Mouse (Mus musculus) telencephalon, adult 2 months (tissue): Measurements from ENCODE around the gene Npsr1.

Experiments
- DNase-seq: peaks from one replicate; pipeline ENCODE4 v3.0.0-alpha.2; 2011; ENCODE audit warnings: low read depth, low spot score

The Npsr1 gene

DNA sequence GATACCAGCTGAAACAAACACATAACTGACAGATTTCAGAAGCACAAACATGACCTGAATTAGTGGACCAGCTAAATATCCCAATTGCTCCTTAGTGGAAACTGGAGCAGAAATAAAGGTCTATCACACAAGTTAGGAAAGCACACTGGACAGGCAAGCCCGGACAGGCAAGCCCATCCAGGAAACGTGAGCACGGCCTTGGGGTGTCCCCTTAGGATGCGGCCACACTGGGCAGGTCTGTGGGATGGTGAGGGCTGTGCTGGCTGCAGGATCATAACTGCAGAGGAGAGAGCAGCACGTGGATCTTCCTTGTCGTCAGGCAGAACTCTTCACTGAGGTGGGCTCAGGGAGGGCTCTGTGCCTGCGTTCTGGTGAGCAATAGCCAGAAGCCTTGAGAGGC, at the start of gene Npsr1:
TSS of gene Npsr1 (plus strand) at position 301 of the 400 bp plus-strand sequence.
- DNase-seq = no peak

- no peak for DNase-seq
Measured at GRCm38 (mm10) chr9:24051538-24051937, 46.3 kb upstream of the Npsr1 start.

GRCm38 (mm10) chr9:24063251-24063650, 34.5 kb upstream of the Npsr1 start:
- DNase-seq = no peak

- DNase-seq = no peak
Measured at GRCm38 (mm10) chr9:24071664-24072063, 26.1 kb upstream of the Npsr1 start.

DNA sequence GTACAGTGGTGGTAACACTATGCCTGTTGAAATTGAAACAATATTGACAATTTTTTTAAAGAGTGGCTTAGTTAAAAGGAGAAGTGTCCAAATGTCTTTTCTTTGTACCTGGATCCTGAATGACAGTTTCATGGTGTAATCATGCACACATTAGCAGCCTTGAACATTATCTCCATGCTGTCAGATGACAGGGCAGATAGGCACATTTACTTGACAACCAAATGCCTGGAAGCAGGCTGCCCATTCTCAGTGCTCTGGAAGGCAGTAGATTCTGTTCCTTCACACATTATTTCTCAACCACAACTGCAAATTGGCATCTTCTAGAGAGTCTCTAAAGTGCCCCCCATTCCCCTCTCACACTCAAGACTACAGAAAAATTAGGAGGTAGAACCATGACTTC, 20.2 kb upstream of the Npsr1 start:
- DNase-seq = no peak

- no peak for DNase-seq
Measured at GRCm38 (mm10) chr9:24091875-24092274, 5.9 kb upstream of the Npsr1 start.

DNA sequence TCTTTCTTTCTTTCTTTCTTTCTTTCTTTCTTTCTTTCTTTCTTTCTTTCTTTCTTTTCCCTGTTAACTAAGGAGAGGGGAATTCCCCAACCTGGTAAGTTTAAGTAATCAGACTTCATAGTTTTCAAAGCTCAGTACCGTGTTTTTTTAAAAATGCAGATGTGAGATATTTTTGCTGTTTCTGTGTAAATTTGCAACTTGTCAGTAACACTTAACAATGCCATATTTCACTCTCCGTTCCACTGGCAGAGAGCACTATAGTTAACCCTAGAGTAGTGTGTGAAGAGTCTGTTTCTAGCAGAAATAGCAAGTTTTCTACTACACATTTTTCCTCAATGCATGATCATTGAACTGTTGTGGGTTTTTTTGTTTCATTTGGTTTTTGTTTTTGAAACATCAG, 730 bp downstream of the Npsr1 start:
- DNase-seq = no peak

DNA sequence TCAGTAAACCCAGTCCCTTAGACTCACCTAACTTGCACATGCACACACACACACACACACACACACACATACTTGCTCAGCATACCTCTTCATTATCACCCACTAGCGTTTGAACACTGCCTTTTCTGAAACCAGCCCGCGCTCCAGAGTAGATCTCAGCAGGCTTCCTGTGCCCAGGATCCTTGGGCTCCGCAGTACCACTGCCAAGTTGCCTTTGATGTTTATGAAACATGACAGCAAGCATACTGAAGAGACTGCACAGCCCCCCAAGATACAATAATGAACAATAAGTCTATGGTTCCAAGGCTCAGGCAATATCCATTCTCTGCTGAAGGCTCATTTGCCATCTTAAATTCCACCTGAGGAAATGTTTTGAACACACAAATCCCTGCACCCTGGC, 1.8 kb downstream of the Npsr1 start:
- no peak for DNase-seq

GRCm38 (mm10) chr9:24119423-24119822, 21.6 kb downstream of the Npsr1 start:
- DNase-seq = peak; percentile 15

GRCm38 (mm10) chr9:24133142-24133541, 35.3 kb downstream of the Npsr1 start:
- DNase-seq = no peak

- no peak for DNase-seq
Measured at GRCm38 (mm10) chr9:24136354-24136753, 38.6 kb downstream of the Npsr1 start.

DNA sequence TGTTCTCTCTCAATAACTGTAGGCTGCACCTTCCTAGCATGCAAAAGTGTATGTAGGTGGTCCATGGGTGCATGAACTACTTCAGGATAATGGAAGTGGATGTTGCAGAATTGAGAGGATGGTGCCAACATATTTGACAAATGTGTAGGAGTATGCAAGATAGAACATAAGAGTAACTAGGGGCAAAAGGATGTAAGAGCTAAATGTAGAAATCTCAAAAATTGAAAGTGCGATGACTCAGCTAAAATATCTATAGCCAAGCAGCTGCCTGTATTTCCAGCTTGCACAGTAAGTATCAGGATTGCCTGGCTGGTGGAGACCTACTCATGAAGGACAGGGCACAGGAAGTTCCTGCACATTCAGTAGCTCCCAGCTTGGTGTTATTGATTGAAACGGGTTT, 46.5 kb downstream of the Npsr1 start:
- DNase-seq = peak; percentile 83

- DNase-seq = no peak
Measured at GRCm38 (mm10) chr9:24157208-24157607, 59.4 kb downstream of the Npsr1 start.

GRCm38 (mm10) chr9:24160409-24160808, 62.6 kb downstream of the Npsr1 start:
- DNase-seq = peak; percentile 56

GRCm38 (mm10) chr9:24168501-24168900, 70.7 kb downstream of the Npsr1 start:
- DNase-seq = peak; percentile 31

DNA sequence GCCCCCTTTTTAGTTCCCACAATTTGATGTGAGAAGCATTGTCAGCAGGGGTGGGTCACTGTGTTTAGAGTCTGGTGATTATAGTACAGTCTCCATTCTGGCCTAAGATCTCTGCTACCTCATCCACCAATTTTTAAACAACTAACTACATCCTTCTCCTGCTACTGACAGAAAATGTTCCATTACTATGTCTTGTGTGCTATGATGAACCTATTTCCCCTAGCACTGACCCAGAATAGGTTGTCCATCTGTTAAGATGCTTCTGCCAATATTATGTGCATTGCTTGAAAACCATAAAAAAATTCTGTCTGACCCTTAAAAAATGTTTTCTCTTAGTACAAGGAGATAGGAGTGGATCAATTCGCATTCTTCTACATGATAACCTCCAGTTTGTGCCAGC, 72.9 kb downstream of the Npsr1 start:
- DNase-seq = no peak

DNA sequence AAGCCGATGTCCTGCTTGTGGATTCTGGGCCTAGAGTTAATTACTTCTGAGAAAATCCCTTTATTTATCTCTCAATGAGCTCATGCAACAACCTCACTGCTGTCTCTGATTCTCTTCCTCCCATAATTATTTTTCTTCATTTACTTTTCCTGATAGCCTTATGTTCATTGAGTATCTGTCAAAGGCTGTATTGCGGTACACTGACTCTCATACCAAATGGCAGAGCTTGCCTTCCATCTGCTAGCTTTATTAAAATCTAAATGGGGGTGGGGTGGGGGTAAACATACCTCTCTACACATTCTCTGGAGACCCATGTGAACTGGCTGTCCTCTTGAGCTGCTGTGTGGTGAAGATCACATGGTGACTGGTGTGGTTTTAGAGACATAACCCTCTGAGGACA, 80.9 kb downstream of the Npsr1 start:
- no peak for DNase-seq

DNA sequence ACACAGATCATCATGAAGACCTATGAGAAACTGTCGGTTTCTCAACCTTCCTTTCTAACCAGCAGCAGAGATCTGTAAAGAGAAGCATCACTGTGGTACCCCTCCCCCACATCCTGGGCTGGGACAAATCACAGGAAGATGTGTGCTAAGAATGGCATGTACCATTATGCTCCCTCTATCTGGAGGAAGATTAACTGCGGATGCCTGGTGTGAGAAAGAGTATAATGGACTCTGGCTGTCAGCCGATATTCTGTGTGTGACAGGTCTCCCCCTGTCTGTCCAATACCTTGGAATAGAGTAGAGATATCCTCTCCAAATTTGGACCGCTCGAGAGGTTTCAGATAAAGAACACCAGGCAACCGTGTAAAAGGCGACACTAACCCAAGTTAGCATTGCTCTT, 83.1 kb downstream of the Npsr1 start:
- DNase-seq = no peak

- DNase-seq = peak; percentile 65
Measured at GRCm38 (mm10) chr9:24186289-24186688, 88.5 kb downstream of the Npsr1 start.

DNA sequence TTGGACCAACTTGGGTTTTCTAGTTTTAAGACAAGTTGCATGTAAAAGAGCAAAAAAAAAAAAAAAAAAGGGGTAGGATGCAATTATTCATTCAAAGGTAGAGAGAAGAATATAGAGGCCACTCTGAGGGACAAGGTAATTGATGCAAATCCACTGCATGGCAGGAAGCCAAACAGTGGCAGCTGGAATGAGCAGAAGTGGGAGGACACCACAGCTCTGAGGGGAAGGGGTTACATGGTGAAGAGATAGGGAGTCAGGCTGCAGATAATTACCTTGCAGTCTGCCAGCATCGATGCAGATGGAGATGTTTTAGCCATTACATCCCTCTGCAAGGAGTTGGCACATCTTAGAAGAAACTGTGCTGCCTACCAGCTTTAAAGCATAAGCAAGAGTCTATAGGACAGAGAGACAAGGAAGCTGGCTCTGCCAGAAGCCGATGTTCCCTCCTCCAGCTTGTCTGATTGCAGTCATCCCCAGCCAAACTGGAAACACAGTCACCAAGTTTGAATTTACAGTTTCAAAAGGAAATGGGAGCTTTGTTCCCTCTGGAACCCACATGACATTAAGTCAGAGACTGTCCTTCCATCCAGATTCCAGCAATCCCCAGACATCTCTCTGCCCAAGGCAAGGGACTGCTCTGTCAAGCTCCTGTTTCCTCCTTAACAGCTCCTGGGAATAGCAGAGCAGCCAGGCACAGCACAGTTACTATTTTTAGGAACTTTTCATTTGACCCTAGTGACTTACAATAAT, 91.9 kb downstream of the Npsr1 start:
- DNase-seq = peak; percentile 78

DNA sequence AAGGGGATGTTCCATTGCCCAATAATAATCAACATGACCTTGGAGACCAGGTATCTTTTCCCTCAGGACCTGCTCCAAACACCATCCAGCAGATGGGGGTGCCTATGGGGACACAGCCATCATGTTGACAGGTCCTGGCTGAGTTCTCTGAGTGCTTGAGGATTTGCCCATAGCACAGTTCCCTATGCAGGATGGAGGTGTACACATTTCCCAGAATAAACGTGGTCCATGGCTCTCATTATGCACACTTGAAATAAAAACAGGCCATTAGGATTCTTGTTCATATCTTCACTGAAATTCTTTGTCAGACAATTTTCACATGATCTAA, 92.4 kb downstream of the Npsr1 start:
- DNase-seq = no peak

DNA sequence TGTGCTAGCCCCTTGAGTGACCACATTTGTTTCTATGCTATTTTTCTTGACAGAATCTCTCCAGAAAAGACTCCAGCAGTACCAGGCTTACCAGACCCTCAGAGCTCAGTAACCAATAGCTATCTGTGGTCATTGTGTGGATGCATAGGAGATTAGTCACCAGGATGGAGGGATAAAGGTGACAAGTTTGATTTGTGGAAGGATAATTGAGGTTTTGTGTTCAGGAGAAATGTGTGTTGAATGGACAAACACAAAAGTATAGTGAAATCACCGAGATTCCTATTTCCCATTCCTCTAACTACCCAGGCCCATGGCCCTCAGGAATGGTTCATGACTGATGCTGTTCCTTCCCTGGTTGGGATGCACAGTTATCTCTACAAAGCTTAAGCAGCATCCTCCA, 100.5 kb downstream of the Npsr1 start:
- no peak for DNase-seq

GRCm38 (mm10) chr9:24211636-24212035, 113.8 kb downstream of the Npsr1 start:
- DNase-seq = peak; percentile 91

GRCm38 (mm10) chr9:24217721-24218120, 119.9 kb downstream of the Npsr1 start:
- peak; percentile 83 for DNase-seq
